Mouse (Mus musculus): ENCODE data around the gene Zcchc2. TPM values are rescaled to one million over a fixed set of nuclear protein-coding genes. Genes with fewer than 3 reads are reported as not detected.
A peak's percentile ranks its signal among the peaks of the same experiment; 100 is the strongest.

Gene Zcchc2
- polyA plus RNA-seq, 1 experiment from 2014 or later, result 3.5 TPM

DNA sequence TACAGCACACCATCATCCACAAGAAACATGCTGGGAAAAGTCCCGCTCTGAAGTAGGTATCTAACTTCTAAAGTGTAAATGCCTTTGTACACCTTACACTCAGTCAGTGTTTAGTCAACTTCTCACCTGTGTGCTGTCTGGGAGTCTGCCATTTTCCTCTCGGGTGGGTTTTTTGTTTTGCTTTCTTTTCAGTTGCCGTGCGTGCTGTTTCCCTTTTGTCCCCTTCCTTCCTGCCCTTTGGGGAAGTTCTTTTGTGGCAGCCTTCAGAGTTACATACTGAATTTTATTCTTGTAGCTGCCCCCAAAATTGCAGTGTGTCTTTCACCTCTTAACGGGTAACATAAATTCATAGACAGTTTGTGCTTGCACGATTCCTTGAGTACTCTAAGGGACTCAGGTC, 29.6 kb downstream of the Zcchc2 start:
- no peak for ATAC-seq (replicated peaks; ENCODE audit: low FRiP score, low TSS enrichment, low read depth)
- no peak overlapping the region for H3K4me2 ChIP-seq (ENCODE audit: low read length)
- WGBS, result 80% methylated on average over 6 of the region's 6 CpGs
- no peak overlapping the region for H3K4me3 ChIP-seq (ENCODE audit: low read depth, low read length)
- no peaks in the 10 kb centered on the region for H3K27me3 ChIP-seq (replicated peaks; ENCODE audit: control insufficient read depth, insufficient read depth, low read length)
- no peaks in the 10 kb centered on the region for H3K9me3 ChIP-seq (ENCODE audit: control insufficient read depth, low read length)
- peaks cover 80% of the 10 kb centered on the region for H3K36me3 ChIP-seq (ENCODE audit: control insufficient read depth, insufficient read depth, low read length)
- DNase-seq (ENCODE audit: low spot score), result no peak
- no peak overlapping the region for H3K9ac ChIP-seq (ENCODE audit: low read length)
- no peaks in the 10 kb centered on the region for H3K4me1 ChIP-seq (replicated peaks; ENCODE audit: control insufficient read depth, insufficient read depth, low read length)
- H3K27ac ChIP-seq (ENCODE audit: low read depth), result no peak overlapping the region

- peaks cover 83% of the 10 kb centered on the region for H3K36me3 ChIP-seq (ENCODE audit: control insufficient read depth, insufficient read depth, low read length)
- ATAC-seq (replicated peaks; ENCODE audit: low FRiP score, low TSS enrichment, low read depth) (no peak), DNase-seq (ENCODE audit: low spot score) (no peak)
- no peak overlapping the region for H3K27ac ChIP-seq (ENCODE audit: low read depth)
- no peaks in the 10 kb centered on the region for H3K4me1 ChIP-seq (replicated peaks; ENCODE audit: control insufficient read depth, insufficient read depth, low read length)
- H3K9me3 ChIP-seq (ENCODE audit: control insufficient read depth, low read length), result no peaks in the 10 kb centered on the region
- WGBS, result 78% methylated on average over 1 of the region's 1 CpGs
- H3K27me3 ChIP-seq (replicated peaks; ENCODE audit: control insufficient read depth, insufficient read depth, low read length), result no peaks in the 10 kb centered on the region
- H3K4me2 ChIP-seq (ENCODE audit: low read length), result no peak overlapping the region
- no peak overlapping the region for H3K4me3 ChIP-seq (ENCODE audit: low read depth, low read length)
- no peak overlapping the region for H3K9ac ChIP-seq (ENCODE audit: low read length)
These were observed 32.8 kb downstream of the Zcchc2 start for GRCm38 (mm10) chr1:106022998-106023397.

DNA sequence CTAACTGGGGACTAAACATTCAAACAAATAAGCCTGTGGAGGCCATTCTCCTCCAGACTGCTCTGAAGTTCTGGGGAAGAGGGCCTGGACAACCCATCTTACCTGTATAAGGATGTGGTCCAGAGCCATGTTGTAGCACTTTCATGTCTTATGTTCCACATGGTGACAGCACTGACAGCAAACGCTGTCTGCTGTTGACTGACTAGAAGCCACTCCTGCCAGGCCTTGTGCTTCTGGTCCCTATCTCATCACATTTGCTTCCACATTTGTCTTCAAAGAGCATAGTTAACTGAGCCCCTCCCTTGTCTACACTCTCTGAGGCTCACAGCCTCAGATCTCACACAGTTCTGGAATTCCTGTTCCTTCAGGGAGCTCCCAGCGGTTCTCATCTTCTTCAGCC, 34.0 kb downstream of the Zcchc2 start:
- H3K27me3 ChIP-seq (replicated peaks; ENCODE audit: control insufficient read depth, insufficient read depth, low read length), result no peaks in the 10 kb centered on the region
- no peak overlapping the region for H3K27ac ChIP-seq (ENCODE audit: low read depth)
- H3K4me3 ChIP-seq (ENCODE audit: low read depth, low read length), result no peak overlapping the region
- no peak for ATAC-seq (replicated peaks; ENCODE audit: low FRiP score, low TSS enrichment, low read depth)
- 88% methylated on average over 2 of the region's 2 CpGs for WGBS
- peaks cover 82% of the 10 kb centered on the region for H3K36me3 ChIP-seq (ENCODE audit: control insufficient read depth, insufficient read depth, low read length)
- no peaks in the 10 kb centered on the region for H3K4me1 ChIP-seq (replicated peaks; ENCODE audit: control insufficient read depth, insufficient read depth, low read length)
- H3K9me3 ChIP-seq (ENCODE audit: control insufficient read depth, low read length), result no peaks in the 10 kb centered on the region
- no peak for DNase-seq (ENCODE audit: low spot score)
- no peak overlapping the region for H3K4me2 ChIP-seq (ENCODE audit: low read length)
- no peak overlapping the region for H3K9ac ChIP-seq (ENCODE audit: low read length)

GRCm38 (mm10) chr1:106024778-106025177, 34.6 kb downstream of the Zcchc2 start:
- H3K9me3 ChIP-seq (ENCODE audit: control insufficient read depth, low read length), result no peaks in the 10 kb centered on the region
- H3K4me2 ChIP-seq (ENCODE audit: low read length), result no peak overlapping the region
- no peaks in the 10 kb centered on the region for H3K4me1 ChIP-seq (replicated peaks; ENCODE audit: control insufficient read depth, insufficient read depth, low read length)
- WGBS, result 89% methylated on average over 3 of the region's 3 CpGs
- no peak overlapping the region for H3K27ac ChIP-seq (ENCODE audit: low read depth)
- H3K36me3 ChIP-seq (ENCODE audit: control insufficient read depth, insufficient read depth, low read length), result peaks cover 81% of the 10 kb centered on the region
- H3K4me3 ChIP-seq (ENCODE audit: low read depth, low read length), result no peak overlapping the region
- no peak for DNase-seq (ENCODE audit: low spot score)
- no peaks in the 10 kb centered on the region for H3K27me3 ChIP-seq (replicated peaks; ENCODE audit: control insufficient read depth, insufficient read depth, low read length)
- no peak overlapping the region for H3K9ac ChIP-seq (ENCODE audit: low read length)
- ATAC-seq (replicated peaks; ENCODE audit: low FRiP score, low TSS enrichment, low read depth), result no peak

DNA sequence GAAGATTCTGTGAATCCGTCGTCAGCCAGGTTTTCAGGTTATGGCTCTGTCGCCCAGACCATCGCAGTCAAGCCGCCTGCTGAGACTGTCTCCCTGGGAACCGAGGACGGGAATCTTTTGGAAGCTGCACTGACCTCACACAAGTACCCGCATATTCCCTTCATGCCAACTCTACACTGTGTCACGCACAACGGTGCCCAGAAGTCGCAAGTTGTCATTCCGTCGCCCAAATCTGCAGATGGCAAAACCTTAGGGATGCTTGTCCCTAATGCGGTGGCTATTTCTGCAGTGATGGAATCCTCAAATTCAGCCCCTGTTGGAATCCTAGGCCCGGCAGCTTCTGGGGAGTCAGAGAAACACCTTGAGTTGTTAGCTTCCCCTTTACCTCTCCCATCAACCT, 39.6 kb downstream of the Zcchc2 start:
- no peak for ATAC-seq (replicated peaks; ENCODE audit: low FRiP score, low TSS enrichment, low read depth)

GRCm38 (mm10) chr1:106030331-106030730, 40.1 kb downstream of the Zcchc2 start:
- DNase-seq (ENCODE audit: low spot score) (peak; percentile 39), ATAC-seq (replicated peaks; ENCODE audit: low FRiP score, low TSS enrichment, low read depth) (no peak)
- H3K36me3 ChIP-seq (ENCODE audit: control insufficient read depth, insufficient read depth, low read length), result peaks cover 60% of the 10 kb centered on the region
- no peak overlapping the region for H3K9ac ChIP-seq (ENCODE audit: low read length)
- no peak overlapping the region for H3K4me3 ChIP-seq (ENCODE audit: low read depth, low read length)
- 94% methylated on average over 10 of the region's 10 CpGs for WGBS
- H3K4me1 ChIP-seq (replicated peaks; ENCODE audit: control insufficient read depth, insufficient read depth, low read length), result no peaks in the 10 kb centered on the region
- H3K9me3 ChIP-seq (ENCODE audit: control insufficient read depth, low read length), result no peaks in the 10 kb centered on the region
- no peak overlapping the region for H3K4me2 ChIP-seq (ENCODE audit: low read length)
- H3K27me3 ChIP-seq (replicated peaks; ENCODE audit: control insufficient read depth, insufficient read depth, low read length), result no peaks in the 10 kb centered on the region
- H3K27ac ChIP-seq (ENCODE audit: low read depth), result no peak overlapping the region

More for the DNA sequence above, 39.6 kb downstream of the Zcchc2 start:
- Histone ChIP-seq H3K27ac (ENCODE audit: low read depth) (no peak overlapping the region), H3K27me3 (replicated peaks; ENCODE audit: control insufficient read depth, insufficient read depth, low read length) (no peaks in the 10 kb centered on the region), H3K9ac (ENCODE audit: low read length) (no peak overlapping the region), H3K36me3 (ENCODE audit: control insufficient read depth, insufficient read depth, low read length) (peaks cover 62% of the 10 kb centered on the region), H3K4me1 (replicated peaks; ENCODE audit: control insufficient read depth, insufficient read depth, low read length) (no peaks in the 10 kb centered on the region), H3K4me2 (ENCODE audit: low read length) (no peak overlapping the region), H3K9me3 (ENCODE audit: control insufficient read depth, low read length) (no peaks in the 10 kb centered on the region), H3K4me3 (ENCODE audit: low read depth, low read length) (no peak overlapping the region)
- DNase-seq (ENCODE audit: low spot score), result peak; percentile 31
- 95% methylated on average over 15 of the region's 15 CpGs for whole genome bisulfite sequencing

DNA sequence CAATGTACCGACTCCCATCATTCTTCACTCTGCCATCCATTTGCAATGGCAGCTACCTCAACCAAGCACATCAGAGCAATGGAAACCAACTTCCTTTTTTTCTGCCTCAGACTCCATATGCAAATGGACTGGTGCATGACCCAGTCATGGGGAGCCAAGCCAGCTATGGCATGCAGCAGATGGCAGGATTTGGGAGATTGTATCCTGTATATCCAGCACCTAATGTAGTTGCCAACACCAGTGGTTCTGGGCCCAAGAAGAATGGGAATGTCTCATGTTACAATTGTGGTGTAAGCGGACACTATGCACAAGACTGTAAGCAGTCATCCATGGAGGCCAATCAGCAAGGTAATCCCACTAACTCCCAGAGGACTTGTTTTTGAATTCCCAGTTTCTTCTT, 40.7 kb downstream of the Zcchc2 start:
- DNase-seq (ENCODE audit: low spot score), result peak; percentile 37
- no peak for ATAC-seq (replicated peaks; ENCODE audit: low FRiP score, low TSS enrichment, low read depth)
- H3K4me2 ChIP-seq (ENCODE audit: low read length), result no peak overlapping the region
- no peak overlapping the region for H3K9ac ChIP-seq (ENCODE audit: low read length)
- WGBS, result 100% methylated on average over 2 of the region's 2 CpGs
- no peaks in the 10 kb centered on the region for H3K9me3 ChIP-seq (ENCODE audit: control insufficient read depth, low read length)
- no peak overlapping the region for H3K4me3 ChIP-seq (ENCODE audit: low read depth, low read length)
- H3K4me1 ChIP-seq (replicated peaks; ENCODE audit: control insufficient read depth, insufficient read depth, low read length), result no peaks in the 10 kb centered on the region
- H3K27me3 ChIP-seq (replicated peaks; ENCODE audit: control insufficient read depth, insufficient read depth, low read length), result no peaks in the 10 kb centered on the region
- H3K36me3 ChIP-seq (ENCODE audit: control insufficient read depth, insufficient read depth, low read length), result peaks cover 54% of the 10 kb centered on the region
- H3K27ac ChIP-seq (ENCODE audit: low read depth), result no peak overlapping the region

DNA sequence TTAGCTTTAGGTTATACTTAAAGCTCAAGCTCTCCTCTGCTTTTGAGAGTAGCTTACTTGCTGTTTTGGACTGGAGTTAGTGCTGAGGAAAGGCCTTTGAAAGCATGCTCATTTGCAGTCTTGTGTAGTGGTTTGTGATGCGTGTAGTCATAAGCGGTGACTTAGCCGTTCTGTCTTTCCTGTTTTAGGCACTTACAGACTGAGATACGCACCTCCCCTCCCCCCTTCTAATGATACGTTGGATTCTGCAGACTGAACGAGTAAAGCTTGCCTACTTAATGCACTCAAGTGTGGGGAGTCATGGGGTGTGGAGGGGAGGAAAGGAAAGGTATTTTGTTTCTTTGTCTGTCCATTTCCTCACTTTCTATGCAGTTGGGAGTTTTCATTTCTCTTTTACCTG, 41.7 kb downstream of the Zcchc2 start:
- no peak for ATAC-seq (replicated peaks; ENCODE audit: low FRiP score, low TSS enrichment, low read depth)
- Histone ChIP-seq H3K4me1 (replicated peaks; ENCODE audit: control insufficient read depth, insufficient read depth, low read length) (no peaks in the 10 kb centered on the region), H3K36me3 (ENCODE audit: control insufficient read depth, insufficient read depth, low read length) (peaks cover 46% of the 10 kb centered on the region), H3K4me3 (ENCODE audit: low read depth, low read length) (no peak overlapping the region), H3K9me3 (ENCODE audit: control insufficient read depth, low read length) (no peaks in the 10 kb centered on the region), H3K27me3 (replicated peaks; ENCODE audit: control insufficient read depth, insufficient read depth, low read length) (no peaks in the 10 kb centered on the region), H3K27ac (ENCODE audit: low read depth) (no peak overlapping the region), H3K4me2 (ENCODE audit: low read length) (no peak overlapping the region), H3K9ac (ENCODE audit: low read length) (no peak overlapping the region)
- 75% methylated on average over 6 of the region's 6 CpGs for WGBS
- peak; percentile 15 for DNase-seq (ENCODE audit: low spot score)

GRCm38 (mm10) chr1:106034776-106035175, 44.6 kb downstream of the Zcchc2 start:
- no peak overlapping the region for H3K4me3 ChIP-seq (ENCODE audit: low read depth, low read length)
- no peaks in the 10 kb centered on the region for H3K4me1 ChIP-seq (replicated peaks; ENCODE audit: control insufficient read depth, insufficient read depth, low read length)
- no peaks in the 10 kb centered on the region for H3K27me3 ChIP-seq (replicated peaks; ENCODE audit: control insufficient read depth, insufficient read depth, low read length)
- no peak overlapping the region for H3K4me2 ChIP-seq (ENCODE audit: low read length)
- no peaks in the 10 kb centered on the region for H3K9me3 ChIP-seq (ENCODE audit: control insufficient read depth, low read length)
- ATAC-seq (replicated peaks; ENCODE audit: low FRiP score, low TSS enrichment, low read depth), result no peak
- H3K36me3 ChIP-seq (ENCODE audit: control insufficient read depth, insufficient read depth, low read length), result peaks cover 28% of the 10 kb centered on the region
- H3K9ac ChIP-seq (ENCODE audit: low read length), result no peak overlapping the region
- H3K27ac ChIP-seq (ENCODE audit: low read depth), result no peak overlapping the region
- 80% methylated on average over 7 of the region's 7 CpGs for WGBS
- DNase-seq (ENCODE audit: low spot score), result peak; percentile 47

All from intestine, embryonic 14.5 days (tissue).